Mouse (Mus musculus) MEL (cell line): Measurements from ENCODE around the gene Epha5. TPM values are rescaled to one million over a fixed set of nuclear protein-coding genes. Genes with fewer than 3 reads are reported as not detected.

Source experiments
- DNase-seq: peaks from one replicate; pipeline ENCODE4 v3.0.0; 2011; ENCODE audit warnings: low read depth, low spot score
- H3K27ac ChIP-seq: 2 replicates; pipeline ENCODE4 v1.5.1; 2012; ENCODE audit warnings: low read depth, mild to moderate bottlenecking, control low read depth, low read length, moderate library complexity; ENCODE audit not compliant: control insufficient read depth
- H3K27me3 ChIP-seq, 2 experiments: fragments of 150-350 bp in 1 of 2; sonication (generic) in 1 of 2; 2 replicates each; pipeline ENCODE4 v1.6.1; 2012; ENCODE audit warnings: low read length in 2 of 2, mild to moderate bottlenecking in 2 of 2, improper control_type of control experiment in 1 of 2, moderate library complexity in 1 of 2; ENCODE audit not compliant: insufficient read depth in 2 of 2, control insufficient read depth in 1 of 2
- H3K36me3 ChIP-seq, 2 experiments: 2 replicates each; pipeline ENCODE4 v1.6.1; 2012 to 2014; ENCODE audit warnings: low read length in 2 of 2, improper control_type of control experiment in 1 of 2, inconsistent platforms in 1 of 2, mild to moderate bottlenecking in 1 of 2; ENCODE audit not compliant: insufficient read depth in 2 of 2, control insufficient read depth in 1 of 2
- H3K4me1 ChIP-seq, 2 experiments: fragments of 150-350 bp in 1 of 2; sonication (generic) in 1 of 2; 2 replicates each; pipeline ENCODE4 v1.6.1; 2012; ENCODE audit warnings: low read length in 2 of 2, improper control_type of control experiment in 1 of 2, mild to moderate bottlenecking in 1 of 2; ENCODE audit not compliant: insufficient read depth in 2 of 2, control insufficient read depth in 1 of 2
- H3K4me3 ChIP-seq, 2 experiments: fragments of 150-350 bp in 1 of 2; sonication (generic) in 1 of 2; 2 replicates each; pipeline ENCODE4 v1.5.1; 2012; ENCODE audit warnings: low read depth in 2 of 2, low read length in 2 of 2, mild to moderate bottlenecking in 2 of 2, moderate library complexity in 2 of 2, control low read depth in 1 of 2, improper control_type of control experiment in 1 of 2; ENCODE audit not compliant: control insufficient read depth in 1 of 2, insufficient read depth in 1 of 2
- H3K79me2 ChIP-seq: 2 replicates; pipeline ENCODE4 v1.6.1; 2012; ENCODE audit warnings: mild to moderate bottlenecking, low read length, moderate library complexity; ENCODE audit not compliant: control insufficient read depth, poor library complexity, insufficient read depth
- H3K9ac ChIP-seq: 2 replicates; pipeline ENCODE4 v1.6.1; 2012; ENCODE audit warnings: low read depth, mild to moderate bottlenecking, control low read depth, low read length, moderate library complexity; ENCODE audit not compliant: control insufficient read depth, poor library complexity, severe bottlenecking
- H3K9me3 ChIP-seq: fragments of 150-350 bp; sonication (generic); replicated peaks from 2 replicates; pipeline ENCODE4 v1.6.1; 2012; ENCODE audit warnings: mild to moderate bottlenecking, low read length, improper control_type of control experiment, moderate library complexity; ENCODE audit not compliant: insufficient read depth
- CHD1 ChIP-seq: IDR thresholded peaks from 2 replicates; pipeline ENCODE4 v1.6.1; 2012; ENCODE audit warnings: low read depth, mild to moderate bottlenecking, inconsistent platforms, low read length, improper control_type of control experiment
- E2F4 ChIP-seq: IDR thresholded peaks from 2 replicates; pipeline ENCODE4 v1.6.1; 2011; ENCODE audit warnings: low read depth, low read length, improper control_type of control experiment, borderline replicate concordance
- GABPA ChIP-seq: IDR thresholded peaks from 2 replicates; pipeline ENCODE4 v1.6.1; 2012; ENCODE audit warnings: low read depth, mild to moderate bottlenecking, inconsistent platforms, low read length, improper control_type of control experiment, moderate library complexity
- GATA1 ChIP-seq: IDR thresholded peaks from 2 replicates; pipeline ENCODE4 v1.6.1; 2011; ENCODE audit warnings: low read depth, low read length, improper control_type of control experiment
- JUND ChIP-seq: IDR thresholded peaks from 2 replicates; pipeline ENCODE4 v1.6.1; 2011; ENCODE audit warnings: low read depth, mild to moderate bottlenecking, improper control_type of control experiment, low read length
- MAFK ChIP-seq: IDR thresholded peaks from 2 replicates; pipeline ENCODE4 v1.6.1; 2011; ENCODE audit warnings: low read depth, mild to moderate bottlenecking, low read length, improper control_type of control experiment, borderline replicate concordance
- MAZ ChIP-seq: IDR thresholded peaks from 2 replicates; pipeline ENCODE4 v1.6.1; 2012; ENCODE audit warnings: low read depth, mild to moderate bottlenecking, inconsistent platforms, low read length, improper control_type of control experiment
- MXI1 ChIP-seq: IDR thresholded peaks from 2 replicates; pipeline ENCODE4 v1.6.1; 2011; ENCODE audit warnings: mild to moderate bottlenecking, low read depth, low read length, improper control_type of control experiment
- MYB ChIP-seq: IDR thresholded peaks from 2 replicates; pipeline ENCODE4 v1.6.1; 2011; ENCODE audit warnings: mild to moderate bottlenecking, low read depth, low read length, improper control_type of control experiment
- MYC ChIP-seq: IDR thresholded peaks from 2 replicates; pipeline ENCODE4 v1.6.1; 2011; ENCODE audit warnings: low read depth, mild to moderate bottlenecking, low read length, improper control_type of control experiment, moderate library complexity
- NELFE ChIP-seq: IDR thresholded peaks from 2 replicates; pipeline ENCODE4 v1.6.1; 2011; ENCODE audit warnings: low read depth, low read length, improper control_type of control experiment
- NRF1 ChIP-seq: IDR thresholded peaks from 2 replicates; pipeline ENCODE4 v1.6.1; 2014; ENCODE audit warnings: low read depth, mild to moderate bottlenecking, inconsistent platforms, low read length, improper control_type of control experiment, moderate library complexity; ENCODE audit not compliant: poor library complexity, insufficient read depth, severe bottlenecking
- POLR2A ChIP-seq, 2 experiments: IDR thresholded peaks; 2 replicates each; pipeline ENCODE4 v1.6.1; 2011 to 2012; ENCODE audit warnings: low read length in 2 of 2, mild to moderate bottlenecking in 2 of 2, control low read depth in 1 of 2, improper control_type of control experiment in 1 of 2, low read depth in 1 of 2, moderate library complexity in 1 of 2; ENCODE audit not compliant: control insufficient read depth in 1 of 2, insufficient read depth in 1 of 2, poor library complexity in 1 of 2
- POLR2AphosphoS5 ChIP-seq: IDR thresholded peaks from 2 replicates; pipeline ENCODE4 v1.6.1; 2012; ENCODE audit warnings: low read depth, borderline replicate concordance, mild to moderate bottlenecking, inconsistent platforms, low read length, moderate library complexity, mixed read lengths
- SIN3A ChIP-seq: IDR thresholded peaks from 2 replicates; pipeline ENCODE4 v1.6.1; 2012; ENCODE audit warnings: low read length, improper control_type of control experiment, inconsistent platforms
- SMC3 ChIP-seq: IDR thresholded peaks from 2 replicates; pipeline ENCODE4 v1.6.1; 2011; ENCODE audit warnings: low read depth, low read length, improper control_type of control experiment
- TAL1 ChIP-seq: IDR thresholded peaks from 2 replicates; pipeline ENCODE4 v1.6.1; 2012; ENCODE audit warnings: mild to moderate bottlenecking, inconsistent platforms, low read length, moderate library complexity, mixed read lengths
- TBP ChIP-seq: IDR thresholded peaks from 2 replicates; pipeline ENCODE4 v1.8.0; 2011; ENCODE audit warnings: low read depth, low read length, improper control_type of control experiment
- UBTF ChIP-seq: IDR thresholded peaks from 2 replicates; pipeline ENCODE4 v1.6.1; 2012; ENCODE audit warnings: low read depth, mild to moderate bottlenecking, inconsistent platforms, low read length, improper control_type of control experiment, moderate library complexity, borderline replicate concordance; ENCODE audit not compliant: insufficient read depth
- USF2 ChIP-seq, 2 experiments: IDR thresholded peaks; 2 replicates each; pipeline ENCODE4 v1.6.1; 2011 to 2012; ENCODE audit warnings: improper control_type of control experiment in 2 of 2, low read length in 2 of 2, borderline replicate concordance in 1 of 2, inconsistent platforms in 1 of 2, low read depth in 1 of 2, mild to moderate bottlenecking in 1 of 2; ENCODE audit not compliant: insufficient read depth in 1 of 2
- ZKSCAN1 ChIP-seq: IDR thresholded peaks from 2 replicates; pipeline ENCODE4 v1.6.1; 2012; ENCODE audit warnings: low read depth, mild to moderate bottlenecking, inconsistent platforms, low read length, improper control_type of control experiment, moderate library complexity
- ZMIZ1 ChIP-seq: IDR thresholded peaks from 2 replicates; pipeline ENCODE4 v1.6.1; 2012; ENCODE audit warnings: low read depth, mild to moderate bottlenecking, inconsistent platforms, low read length, improper control_type of control experiment, moderate library complexity
- polyA plus RNA-seq, 2 experiments: library from polyadenylated mRNA; stranded (reverse) in 1 of 2; unstranded in 1 of 2; fragments of >175 nt in 1 of 2; fragments of >200 nt in 1 of 2; gene quantifications; 2 replicates each; pipeline versions ENCODE4 v1.2.1 to v1.2.4; 2012; ENCODE audit warnings: low replicate concordance in 2 of 2, low read depth in 1 of 2; ENCODE audit not compliant: insufficient read length in 2 of 2, insufficient read depth in 1 of 2, missing spikeins in 1 of 2
- total RNA-seq: library from RNA; depleted of rRNA; stranded (reverse); fragments of 300-350 nt; gene quantifications from 2 replicates; pipeline ENCODE4 v1.2.3, GENCODE M21; 2012

Gene Epha5
- total and polyA plus RNA-seq, 3 experiments, result not detected

DNA sequence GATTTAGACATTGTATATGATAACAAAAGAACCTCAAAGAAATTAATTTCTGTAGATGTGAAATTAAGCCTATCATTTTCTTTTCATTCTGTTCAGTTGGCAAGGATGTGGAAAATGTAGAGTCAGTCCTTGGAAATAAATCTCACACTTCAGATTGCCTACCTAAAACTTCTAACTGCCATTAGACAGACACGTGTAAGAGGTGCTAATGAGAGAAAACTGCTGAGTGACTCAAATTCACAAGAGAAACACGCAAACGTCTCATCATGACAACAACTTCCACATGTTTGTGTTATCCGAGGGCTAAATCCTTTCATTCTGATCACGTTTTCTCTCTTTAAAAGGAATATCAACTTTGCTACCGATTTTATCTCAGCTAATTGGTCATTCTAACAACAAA lies 82.7 kb downstream of the Epha5 start:
- Histone ChIP-seq H3K9me3 (no peaks in the 10 kb centered on the region), H3K4me3 (no peak overlapping the region), H3K27me3 (no peaks in the 10 kb centered on the region), H3K36me3 (no peaks in the 10 kb centered on the region), H3K27ac (no peak overlapping the region), H3K4me1 (no peaks in the 10 kb centered on the region), H3K9ac (no peak overlapping the region), H3K79me2 (no peaks in the 10 kb centered on the region)
- TF ChIP-seq MYB (no peak), E2F4 (no peak), POLR2A (IDR thresholded peaks at IDR 0.05; ENCODE audit: control insufficient read depth in 1 of 2, insufficient read depth in 1 of 2, low read depth in 1 of 2, low read length in 2 of 2, poor library complexity in 1 of 2) (no peak), SMC3 (no peak), MYC (no peak), TAL1 (no peak), SIN3A (no peak), ZKSCAN1 (no peak), GATA1 (no peak), GABPA (no peak), UBTF (no peak), MAZ (no peak), CHD1 (no peak), USF2 (IDR thresholded peaks at IDR 0.05; ENCODE audit: borderline replicate concordance in 1 of 2, insufficient read depth in 1 of 2, low read depth in 1 of 2, low read length in 2 of 2) (no peak), ZMIZ1 (no peak), TBP (no peak), NELFE (no peak), MXI1 (no peak), MAFK (no peak)
- no peak for DNase-seq

DNA sequence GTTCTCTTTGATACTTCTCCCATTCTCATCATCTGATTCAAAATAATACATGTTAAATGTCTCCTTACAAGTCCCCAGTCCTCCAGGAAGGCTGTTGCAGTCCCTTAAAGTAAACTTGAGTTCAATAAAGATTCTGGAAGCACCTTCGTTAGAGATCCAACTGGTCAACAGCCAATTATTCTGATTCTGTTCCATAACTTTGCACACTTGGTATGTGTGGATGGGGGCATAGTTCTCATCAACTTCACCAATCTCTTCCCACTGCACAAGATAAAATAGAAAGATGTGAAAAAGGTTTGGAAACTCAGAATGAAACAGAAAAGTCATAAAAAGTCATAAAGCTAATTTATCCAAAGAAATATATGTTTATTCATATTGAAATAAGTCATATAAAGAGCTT lies 85.6 kb downstream of the Epha5 start:
- no peak overlapping the region for H3K27ac ChIP-seq
- H3K79me2 ChIP-seq, result no peaks in the 10 kb centered on the region
- no peaks in the 10 kb centered on the region for H3K4me1 ChIP-seq
- no peaks in the 10 kb centered on the region for H3K9me3 ChIP-seq
- DNase-seq, result no peak
- no peaks in the 10 kb centered on the region for H3K36me3 ChIP-seq
- no peaks in the 10 kb centered on the region for H3K27me3 ChIP-seq
- TF ChIP-seq UBTF (no peak), ZMIZ1 (no peak), POLR2A (IDR thresholded peaks at IDR 0.05; ENCODE audit: control insufficient read depth in 1 of 2, insufficient read depth in 1 of 2, low read depth in 1 of 2, low read length in 2 of 2, poor library complexity in 1 of 2) (no peak), NRF1 (no peak), SMC3 (no peak), POLR2AphosphoS5 (no peak), JUND (no peak), E2F4 (no peak), GATA1 (no peak)
- H3K9ac ChIP-seq, result no peak overlapping the region
- H3K4me3 ChIP-seq, result no peak overlapping the region
